12 mouse cellular contexts compared by ENCODE assay signal in the genomic region with DNA sequence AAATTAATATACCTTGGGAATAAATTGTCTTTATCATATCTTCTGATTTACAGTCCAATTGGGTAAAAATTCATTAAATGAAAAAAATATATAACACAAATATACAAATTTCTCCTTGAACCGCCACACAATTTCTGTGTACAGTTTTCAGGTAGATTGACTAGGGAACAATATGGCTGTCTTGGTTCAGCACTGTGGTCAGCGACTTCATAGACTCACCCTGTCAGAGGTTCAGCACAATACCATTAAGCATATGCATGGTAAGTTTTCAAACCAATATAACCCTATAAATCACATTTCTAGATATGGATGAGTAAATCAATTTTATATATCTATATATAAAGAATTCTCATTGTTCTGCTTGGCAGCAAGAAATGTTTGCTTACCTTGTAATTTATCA. TPM values are rescaled to one million over a fixed set of nuclear protein-coding genes. Genes with fewer than 3 reads are reported as not detected.
DNase-seq lines count a peak whose midpoint lies in the region; ATAC-seq lines count a peak whose summit lies in the region.
"Had no signal": no experiment of that assay in that cellular context is flagged by ENCODE, and none has a peak within 500 bp of the region (broad histone marks: within the 10 kb centered on the region; RNA-seq: fewer than 3 reads in every experiment).

No protein-coding gene starts in this region.

- H3K4me3 ChIP-seq in hindbrain, embryonic 10.5 days = no peak overlapping the region
- no peak overlapping the region for H3K4me3 ChIP-seq in hindbrain, embryonic 12.5 days
- H3K4me3 ChIP-seq: liver, embryonic 12.5 days had no signal

- no peak overlapping the region for H3K4me2 ChIP-seq in hindbrain, embryonic 12.5 days (replicated peaks)
- H3K4me2 ChIP-seq: liver, embryonic 12.5 days had no signal

- H3K4me1 ChIP-seq in hindbrain, embryonic 10.5 days (replicated peaks) = peaks cover 6% of the 10 kb centered on the region; the same call in 1 of the 2 replicates
- no peaks in the 10 kb centered on the region for H3K4me1 ChIP-seq in hindbrain, embryonic 12.5 days

- H3K36me3 ChIP-seq in hindbrain, embryonic 10.5 days = no peaks in the 10 kb centered on the region
- no peaks in the 10 kb centered on the region for H3K36me3 ChIP-seq in hindbrain, embryonic 12.5 days
- H3K36me3 ChIP-seq: liver, embryonic 12.5 days had no signal

- H3K27ac ChIP-seq in hindbrain, embryonic 10.5 days = no peak overlapping the region
- no peak overlapping the region for H3K27ac ChIP-seq in hindbrain, embryonic 12.5 days
- H3K27ac ChIP-seq: liver, embryonic 12.5 days had no signal

- no peak overlapping the region for H3K9ac ChIP-seq in hindbrain, embryonic 12.5 days
- H3K9ac ChIP-seq: liver, embryonic 12.5 days had no signal

- H3K27me3 ChIP-seq in hindbrain, embryonic 10.5 days (ENCODE audit: insufficient read depth, poor library complexity, severe bottlenecking) = no peaks in the 10 kb centered on the region
- no peaks in the 10 kb centered on the region for H3K27me3 ChIP-seq in hindbrain, embryonic 12.5 days

- no peak for ATAC-seq in hindbrain, embryonic 12.5 days (ENCODE audit: low FRiP score)
- ATAC-seq in hematopoietic stem cell, adult 5-6 weeks (replicated peaks in 1 of 2; ENCODE audit: insufficient read depth in 1 of 2, low FRiP score in 2 of 2, low TSS enrichment in 1 of 2, low read depth in 1 of 2, poor library complexity in 2 of 2, severe bottlenecking in 2 of 2) = peak; percentile 58 to 62; a peak in 2 of 4 replicates
- ATAC-seq: forebrain, embryonic 14.5 days; intestine, embryonic 16.5 days; liver, embryonic 12.5 days had no signal

- WGBS in hindbrain, embryonic 10.5 days = 64% methylated on average over 2 of the region's 2 CpGs
- 54% methylated on average over 2 of the region's 2 CpGs for WGBS in hindbrain, embryonic 12.5 days

- H3K9me3 ChIP-seq in hindbrain, embryonic 10.5 days = no peaks in the 10 kb centered on the region
- no peaks in the 10 kb centered on the region for H3K9me3 ChIP-seq in hindbrain, embryonic 12.5 days (replicated peaks)
- H3K9me3 ChIP-seq: liver, embryonic 12.5 days had no signal

- peak; percentile 26 for DNase-seq in hindbrain, embryonic 10.5 days (ENCODE audit: low spot score)
- DNase-seq in urinary bladder, postnatal 14 days (ENCODE audit: low spot score) = peak; percentile 10
- DNase-seq in urinary bladder, postnatal 25 days (ENCODE audit: low spot score) = no peak
- no peak for DNase-seq in cerebellum, adult 8-10 months
- no peak for DNase-seq in urinary bladder, postnatal 36 days (ENCODE audit: low spot score in 2 of 2)
- no peak for DNase-seq in cerebellum, adult 11-12 months
- DNase-seq: cerebellum, postnatal 14 days had no signal

RNA-seq across cellular contexts. Expression of a gene that starts 3.0 kb away (rescaled TPM):
- 19.9 and 40.8 TPM in 2 replicates for polyA plus RNA-seq in hindbrain, embryonic 10.5 days (2016; fragmentation: Nextera tagmentation; extraction: Ambion mirVana)
- 11.1 and 12.7 TPM in 2 replicates for polyA plus RNA-seq in hindbrain, embryonic 12.5 days (2016; fragmentation: Nextera tagmentation; extraction: Ambion mirVana)
- 0.44 TPM in 1 of 2 replicates, not detected in the other for total RNA-seq in hematopoietic stem cell, adult 5-6 weeks (2017)

Comparison
In these comparisons a context has a peak if more than half of its experiments do, and no peak if none do; other contexts are left out.
1. DNase-seq: peak in hindbrain, embryonic 10.5 days (single experiment) and urinary bladder, postnatal 14 days (single experiment); none in urinary bladder, postnatal 25 days (single experiment), cerebellum, adult 8-10 months (single experiment), urinary bladder, postnatal 36 days (0 of 2) and cerebellum, adult 11-12 months (single experiment).